Mouse (Mus musculus): ENCODE data around the gene Parp3.

- TF ChIP-seq TAL1 (IDR thresholded peaks at IDR 0.05; ENCODE audit: low read length), result no peak
- no peak for TF ChIP-seq GATA1 (IDR thresholded peaks at IDR 0.05; ENCODE audit: low read length)
Observed at GRCm38 (mm10) chr9:106433389-106433788, 43.4 kb downstream of the Parp3 start.

Data from erythroblast, embryonic 14.5 days (primary cell).